Mouse (Mus musculus) CH12.LX (cell line): ENCODE measurements at regions not wholly inside any gene's neighbourhood (a gene's known extent, or its start where the extent isn't known, plus 50 kb on each side); places are given as distances from the start of the nearest gene placed in this dataset.

ENCODE experiments used
- DNase-seq: peaks from one replicate; pipeline ENCODE4 v3.0.0-alpha.2; 2013; ENCODE audit errors: extremely low read depth
- H3K27ac ChIP-seq: 2 replicates; pipeline ENCODE4 v1.5.1; 2012; ENCODE audit warnings: low read depth, mild to moderate bottlenecking, control low read depth, moderate library complexity; ENCODE audit not compliant: insufficient read depth
- H3K27me3 ChIP-seq: replicated peaks from 2 replicates; pipeline ENCODE3; 2012; ENCODE audit warnings: inconsistent platforms
- H3K36me3 ChIP-seq, 2 experiments: replicated peaks in 1 of 2; 2 replicates each; pipeline versions ENCODE3 to v1.6.1; 2012; ENCODE audit warnings: inconsistent platforms in 1 of 2, low read length in 1 of 2, mild to moderate bottlenecking in 1 of 2, mixed read lengths in 1 of 2, moderate library complexity in 1 of 2; ENCODE audit not compliant: control insufficient read depth in 1 of 2, insufficient read depth in 1 of 2
- H3K4me1 ChIP-seq, 2 experiments: 2 replicates each; pipeline ENCODE4 v1.6.1; 2012; ENCODE audit warnings: inconsistent platforms in 1 of 2, moderate library complexity in 1 of 2; ENCODE audit not compliant: insufficient read depth in 2 of 2, control insufficient read depth in 1 of 2
- H3K4me2 ChIP-seq: 2 replicates; pipeline ENCODE4 v1.6.1; 2012; ENCODE audit warnings: low read depth, mild to moderate bottlenecking, control low read depth; ENCODE audit not compliant: poor library complexity, insufficient read depth, severe bottlenecking
- H3K4me3 ChIP-seq, 3 experiments: fragments of 150-350 bp in 1 of 3; sonication (generic) in 1 of 3; replicated peaks in 1 of 3; 2 replicates each; pipeline versions ENCODE3 to v1.5.1; 2011 to 2012; ENCODE audit warnings: low read depth in 2 of 3, low read length in 2 of 3, mild to moderate bottlenecking in 2 of 3, moderate library complexity in 2 of 3, control low read depth in 1 of 3, improper control_type of control experiment in 1 of 3, inconsistent platforms in 1 of 3, mixed read lengths in 1 of 3; ENCODE audit not compliant: poor library complexity in 1 of 3
- H3K79me2 ChIP-seq: replicated peaks from 2 replicates; pipeline ENCODE4 v1.6.1; 2012; ENCODE audit warnings: mild to moderate bottlenecking, moderate library complexity; ENCODE audit not compliant: control insufficient read depth, poor library complexity, insufficient read depth, severe bottlenecking; ENCODE audit errors: extremely low read depth
- H3K9ac ChIP-seq: 2 replicates; pipeline ENCODE4 v1.6.1; 2012; ENCODE audit warnings: low read depth, mild to moderate bottlenecking, control low read depth, moderate library complexity; ENCODE audit not compliant: insufficient read depth
- H3K9me3 ChIP-seq: replicated peaks from 2 replicates; pipeline ENCODE3; 2012; ENCODE audit warnings: low read length, inconsistent platforms, mixed read lengths
- CHD1 ChIP-seq: IDR thresholded peaks from 2 replicates; pipeline ENCODE4 v1.6.1; 2012; ENCODE audit warnings: low read depth, low read length, improper control_type of control experiment, inconsistent platforms
- E2F4 ChIP-seq: IDR thresholded peaks from 2 replicates; pipeline ENCODE4 v1.6.1; 2011; ENCODE audit warnings: low read depth, low read length, improper control_type of control experiment; ENCODE audit not compliant: insufficient replicate concordance
- JUN ChIP-seq: IDR thresholded peaks from 2 replicates; pipeline ENCODE4 v1.6.1; 2011; ENCODE audit warnings: low read depth, mild to moderate bottlenecking, low read length, improper control_type of control experiment, moderate library complexity; ENCODE audit not compliant: insufficient read depth
- KAT2A ChIP-seq: IDR thresholded peaks from 2 replicates; pipeline ENCODE4 v1.6.1; 2012; ENCODE audit warnings: low read length, improper control_type of control experiment, inconsistent platforms; ENCODE audit not compliant: insufficient replicate concordance
- MAFK ChIP-seq: IDR thresholded peaks from 2 replicates; pipeline ENCODE4 v1.6.1; 2011; ENCODE audit warnings: low read length, improper control_type of control experiment; ENCODE audit not compliant: insufficient replicate concordance
- MAX ChIP-seq: IDR thresholded peaks from 2 replicates; pipeline ENCODE4 v1.6.1; 2011; ENCODE audit warnings: low read length, improper control_type of control experiment
- MAZ ChIP-seq: IDR thresholded peaks from 2 replicates; pipeline ENCODE4 v1.6.1; 2012; ENCODE audit warnings: low read depth, mild to moderate bottlenecking, inconsistent platforms, low read length, improper control_type of control experiment, moderate library complexity
- MEF2A ChIP-seq: IDR thresholded peaks from 2 replicates; pipeline ENCODE4 v1.6.1; 2014; ENCODE audit warnings: low read depth, mild to moderate bottlenecking, inconsistent platforms, low read length, improper control_type of control experiment, borderline replicate concordance
- MXI1 ChIP-seq: IDR thresholded peaks from 2 replicates; pipeline ENCODE4 v1.6.1; 2011; ENCODE audit warnings: mild to moderate bottlenecking, low read depth, low read length, improper control_type of control experiment
- MYC ChIP-seq: IDR thresholded peaks from 2 replicates; pipeline ENCODE4 v1.6.1; 2011; ENCODE audit warnings: low read depth, mild to moderate bottlenecking, improper control_type of control experiment, low read length
- NELFE ChIP-seq: IDR thresholded peaks from 2 replicates; pipeline ENCODE4 v1.6.1; 2011; ENCODE audit warnings: low read depth, low read length, improper control_type of control experiment
- NRF1 ChIP-seq: IDR thresholded peaks from 2 replicates; pipeline ENCODE4 v1.6.1; 2014; ENCODE audit warnings: low read depth, mild to moderate bottlenecking, inconsistent platforms, low read length, improper control_type of control experiment, moderate library complexity
- PAX5 ChIP-seq: IDR thresholded peaks from 2 replicates; pipeline ENCODE4 v1.6.1; 2012; ENCODE audit warnings: low read length, inconsistent platforms, mixed read lengths
- POLR2A ChIP-seq: IDR thresholded peaks from 2 replicates; pipeline ENCODE4 v1.6.1; 2011; ENCODE audit warnings: low read depth, mild to moderate bottlenecking, improper control_type of control experiment, low read length
- RCOR1 ChIP-seq: conservative IDR thresholded peaks from 2 replicates; pipeline ENCODE4 v1.6.1; 2012; ENCODE audit warnings: low read depth, mild to moderate bottlenecking, inconsistent platforms, low read length, improper control_type of control experiment
- TCF12 ChIP-seq: IDR thresholded peaks from 2 replicates; pipeline ENCODE4 v1.6.1; 2014; ENCODE audit warnings: low read depth, mild to moderate bottlenecking, inconsistent platforms, low read length, improper control_type of control experiment
- USF2 ChIP-seq: conservative IDR thresholded peaks from 2 replicates; pipeline ENCODE4 v1.6.1; 2011; ENCODE audit warnings: low read depth, low read length, improper control_type of control experiment
- ZC3H11A ChIP-seq: IDR thresholded peaks from 2 replicates; pipeline ENCODE4 v1.6.1; 2012; ENCODE audit warnings: low read depth, mild to moderate bottlenecking, inconsistent platforms, low read length, improper control_type of control experiment
- ZKSCAN1 ChIP-seq: IDR thresholded peaks from 2 replicates; pipeline ENCODE4 v1.6.1; 2012; ENCODE audit warnings: low read depth, inconsistent platforms, low read length, improper control_type of control experiment, borderline replicate concordance
- dilution Hi-C: fragments of 300-500 bp; cut with MboI; formaldehyde crosslinking; loops from 2 replicates; pipeline ENCODE4 v1.14.3; 2020; ENCODE audit warnings: low sequenced_read_pairs; ENCODE audit not compliant: extremely low pct_unique_long_range_greater_than_20kb, extremely low pct_ligation_motif_present
- in situ Hi-C: fragments of 300-500 bp; cut with MboI; formaldehyde crosslinking; loops from 3 replicates; pipeline ENCODE4 v1.14.3; 2019; ENCODE audit warnings: low sequenced_read_pairs, low pct_ligation_motif_present, low pct_unique_long_range_greater_than_20kb, mixed read lengths

- DNase-seq, result no peak
- Histone ChIP-seq H3K4me2 (no peak overlapping the region), H3K27ac (no peak overlapping the region), H3K4me1 (peaks cover 6 to 8% of the 10 kb centered on the region in 2 experiments; a peak in 2 of 4 replicates), H3K79me2 (no peaks in the 10 kb centered on the region), H3K9me3 (no peaks in the 10 kb centered on the region), H3K36me3 (no peaks in the 10 kb centered on the region)
- in situ Hi-C loops, result no loop called here
- dilution Hi-C loops, result no loop called here
- no peak for TF ChIP-seq ZC3H11A
- no peak for TF ChIP-seq CHD1
- no peak for TF ChIP-seq NELFE
- TF ChIP-seq E2F4, result no peak
- TF ChIP-seq MXI1, result no peak
- TF ChIP-seq ZKSCAN1, result no peak
- TF ChIP-seq PAX5, result no peak
- no peak for TF ChIP-seq MAFK
- TF ChIP-seq POLR2A, result no peak
- no peak for TF ChIP-seq TCF12
- TF ChIP-seq USF2, result no peak
- no peak for TF ChIP-seq MAX
- no peak for TF ChIP-seq NRF1
- no peak for TF ChIP-seq MYC
- no peak for TF ChIP-seq MAZ
- TF ChIP-seq RCOR1, result no peak
- TF ChIP-seq, all 38 proteins: peak for 0
- no peak overlapping the region for H3K4me3 ChIP-seq
- H3K27me3 ChIP-seq, result no peaks in the 10 kb centered on the region
- H3K9ac ChIP-seq, result no peak overlapping the region
Observed at GRCm38 (mm10) chr3:52495401-52495800, 227.3 kb downstream of the Foxo1 start.

- dilution Hi-C loops, result no loop called here
- DNase-seq, result no peak
- Histone ChIP-seq H3K4me2 (no peak overlapping the region), H3K79me2 (no peaks in the 10 kb centered on the region), H3K36me3 (no peaks in the 10 kb centered on the region), H3K4me3 (no peak overlapping the region), H3K9ac (no peak overlapping the region), H3K27me3 (no peaks in the 10 kb centered on the region), H3K27ac (no peak overlapping the region), H3K4me1 (peaks cover 6 to 8% of the 10 kb centered on the region in 2 experiments; a peak in 2 of 4 replicates), H3K9me3 (no peaks in the 10 kb centered on the region)
- in situ Hi-C loops, result no loop called here
- no peak for TF ChIP-seq KAT2A
- no peak for TF ChIP-seq MAX
- TF ChIP-seq JUN, result no peak
- no peak for TF ChIP-seq ZC3H11A
- TF ChIP-seq MEF2A, result no peak
Observed at GRCm38 (mm10) chr3:52494924-52495323, 226.8 kb downstream of the Foxo1 start.
